Mouse (Mus musculus): Measurements from ENCODE around the gene Rnf169.

DNA sequence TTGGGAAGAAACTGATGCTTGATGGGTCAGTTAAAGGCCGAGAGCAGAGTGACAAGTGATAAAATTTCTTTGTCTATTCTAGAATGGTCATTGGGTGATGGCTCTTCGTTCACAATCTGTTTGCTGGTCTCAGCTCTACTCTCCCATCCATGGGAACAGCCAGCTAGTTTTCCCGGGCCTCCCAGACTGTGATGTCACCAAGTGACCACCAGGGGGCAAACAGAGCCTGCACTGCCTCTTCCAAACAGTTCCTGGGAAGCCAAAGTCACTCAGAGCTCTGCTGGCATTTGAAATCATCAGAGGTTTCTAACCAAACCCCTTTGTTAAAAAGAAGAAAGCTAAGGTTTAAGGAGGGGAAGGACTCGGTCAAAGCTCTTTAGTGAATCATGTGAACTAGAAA lies 8.5 kb upstream of the Rnf169 start:
- TF ChIP-seq CTCF (IDR thresholded peaks at IDR 0.05; ENCODE audit: control insufficient read depth, insufficient read depth, insufficient replicate concordance, low read depth, low read length) (peak; percentile 82), POLR2A (IDR thresholded peaks at IDR 0.05; ENCODE audit: control insufficient read depth, low read depth, low read length) (no peak)
